Mouse (Mus musculus) stomach, postnatal 0 days (tissue): Measurements from ENCODE around the gene Commd3. TPM values are rescaled to one million over a fixed set of nuclear protein-coding genes. Genes with fewer than 3 reads are reported as not detected.
A peak's percentile ranks its signal among the peaks of the same experiment; 100 is the strongest.

Experiments
- ATAC-seq: fragments of 200-750 bp; cut with Nextera tagmentation; 2 replicates; pipeline ENCODE4 v1.8.0; 2017; ENCODE audit not compliant: low FRiP score, low TSS enrichment
- DNase-seq: peaks from one replicate; pipeline ENCODE4 v3.0.0-alpha.2; 2016; ENCODE audit warnings: low spot score
- H3K27ac ChIP-seq: fragments of 300-500 bp; sonication (generic); replicated peaks from 2 replicates; pipeline ENCODE4 v1.5.1; 2014; ENCODE audit warnings: mild to moderate bottlenecking, control low read depth
- H3K27me3 ChIP-seq: fragments of 300-500 bp; sonication (generic); 2 replicates; pipeline ENCODE4 v1.6.1; 2014; ENCODE audit warnings: low read length; ENCODE audit not compliant: control insufficient read depth, insufficient read depth
- H3K36me3 ChIP-seq: fragments of 300-500 bp; sonication (generic); 2 replicates; pipeline ENCODE4 v1.6.1; 2014; ENCODE audit warnings: low read length, mixed read lengths; ENCODE audit not compliant: control insufficient read depth, insufficient read depth
- H3K4me1 ChIP-seq: fragments of 300-500 bp; sonication (generic); replicated peaks from 2 replicates; pipeline ENCODE4 v1.6.1; 2014; ENCODE audit warnings: antibody characterized with exemption; ENCODE audit not compliant: control insufficient read depth, insufficient read depth
- H3K4me2 ChIP-seq: fragments of 300-500 bp; sonication (generic); replicated peaks from 2 replicates; pipeline ENCODE4 v1.6.1; 2014; ENCODE audit warnings: low read depth, mild to moderate bottlenecking, control low read depth, moderate library complexity
- H3K4me3 ChIP-seq: fragments of 300-500 bp; sonication (generic); 2 replicates; pipeline ENCODE4 v1.5.1; 2014; ENCODE audit warnings: low read depth, low read length, control low read depth
- H3K9ac ChIP-seq: fragments of 300-500 bp; sonication (generic); 2 replicates; pipeline ENCODE4 v1.6.1; 2014; ENCODE audit warnings: mild to moderate bottlenecking, low read length, control low read depth, mixed read lengths
- H3K9me3 ChIP-seq: fragments of 300-500 bp; sonication (generic); 2 replicates; pipeline ENCODE4 v1.6.1; 2016; ENCODE audit warnings: low read length; ENCODE audit not compliant: control insufficient read depth
- CTCF ChIP-seq: IDR thresholded peaks from 2 replicates; pipeline ENCODE4 v1.5.1; 2016; ENCODE audit warnings: antibody characterized with exemption, low read depth, mild to moderate bottlenecking, moderate library complexity
- EP300 ChIP-seq: optimal IDR thresholded peaks from 2 replicates; pipeline ENCODE3; 2016; ENCODE audit warnings: antibody characterized with exemption
- WGBS: fragments of 180-500 bp; shearing (Covaris S2); extraction: QIAGEN DNeasy Blood & Tissue Kit; methylation state at CpG from one replicate; pipeline ENCODE4 v1.1.7; 2014; 5-methylcytosine and 5-hydroxymethylcytosine counted together
- polyA plus RNA-seq: library from polyadenylated mRNA; unstranded; fragments of >200 nt; fragmentation: Nextera tagmentation; extraction: Ambion mirVana; gene quantifications from 2 replicates; pipeline ENCODE4 v1.2.1, GENCODE M21; 2015

The Commd3 gene
- polyA plus RNA-seq, 1 experiment from 2014 or later, result 169 TPM

DNA sequence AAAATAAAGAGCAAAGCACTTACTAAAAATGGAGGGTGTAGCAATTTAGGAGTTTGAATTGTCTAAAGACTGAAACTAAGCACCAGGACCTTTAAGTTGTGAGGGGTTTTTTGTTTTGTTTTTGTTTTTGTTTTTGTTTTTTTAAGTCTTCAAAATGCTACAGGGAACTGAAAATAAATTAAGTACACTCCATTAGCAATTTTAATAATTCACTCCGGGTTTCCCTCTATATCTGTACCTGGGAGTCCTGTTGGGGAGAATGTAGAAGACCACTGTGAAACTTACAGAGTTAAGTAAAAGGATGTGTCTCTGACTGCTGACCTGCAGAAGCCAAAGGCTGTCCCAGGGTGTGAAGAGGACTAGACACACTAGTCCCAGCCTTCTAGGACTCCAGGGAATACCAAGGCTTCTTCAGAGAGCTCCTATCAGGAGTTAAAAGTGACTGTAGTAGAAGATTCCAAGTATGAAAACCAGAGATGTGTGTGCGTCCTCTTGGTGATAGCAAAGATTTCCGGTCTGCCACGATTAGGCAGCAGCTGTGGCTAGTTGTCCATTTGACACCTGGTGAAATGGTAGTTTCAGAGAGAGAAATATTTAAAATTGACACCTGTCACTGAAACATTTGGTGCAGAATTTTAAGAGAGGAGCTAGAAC is 25.5 kb downstream of the Commd3 start:
- Histone ChIP-seq H3K4me1 (no peaks in the 10 kb centered on the region), H3K36me3 (no peaks in the 10 kb centered on the region), H3K4me3 (no peak overlapping the region), H3K4me2 (no peak overlapping the region), H3K9ac (no peak overlapping the region), H3K27me3 (peaks cover 10% of the 10 kb centered on the region; the same call in 1 of the 2 replicates), H3K27ac (no peak overlapping the region), H3K9me3 (no peaks in the 10 kb centered on the region)
- TF ChIP-seq CTCF (no peak), EP300 (no peak)
- no peak for DNase-seq
- ATAC-seq, result no peak
- 8% methylated on average over 4 of the region's 4 CpGs for WGBS

DNA sequence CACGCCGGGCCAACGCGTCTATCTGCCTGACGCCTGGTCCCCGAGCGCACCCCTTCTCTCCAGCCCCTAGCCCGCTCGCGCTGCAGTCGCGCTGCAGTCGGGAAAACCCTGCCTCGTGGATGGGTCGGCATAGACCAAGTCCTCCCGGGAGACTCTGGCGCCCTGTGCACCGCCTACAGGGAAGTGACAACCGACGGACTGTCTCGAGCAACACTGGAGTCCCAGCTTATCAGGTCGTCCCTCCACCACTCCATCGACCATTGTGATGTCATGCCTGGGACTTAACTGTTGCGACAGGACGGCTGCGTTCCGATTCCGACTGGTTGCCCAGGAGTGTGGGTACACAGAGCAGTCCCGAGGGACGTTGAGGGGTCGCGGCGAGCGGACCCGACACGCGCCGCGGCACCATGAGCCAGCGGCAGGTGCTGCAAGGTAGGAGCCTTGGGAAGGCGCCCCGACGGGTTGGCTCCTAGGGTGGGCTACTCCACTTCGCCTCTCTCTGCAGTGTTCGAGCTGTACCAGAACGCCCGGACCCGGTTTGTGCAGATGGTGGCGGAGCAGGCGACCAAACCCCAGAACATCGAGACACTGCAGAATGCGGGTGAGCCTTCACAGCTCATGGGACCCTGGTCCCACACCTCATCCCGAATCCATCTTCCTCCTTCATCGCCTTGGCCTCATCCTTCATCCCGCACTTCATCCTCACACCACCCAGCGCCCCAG is 26.6 kb downstream of the Commd3 start:
- TF ChIP-seq CTCF (no peak), EP300 (no peak)
- H3K4me1 ChIP-seq, result no peaks in the 10 kb centered on the region
- peaks cover 10% of the 10 kb centered on the region; the same call in 1 of the 2 replicates for H3K27me3 ChIP-seq
- peak overlapping the region; percentile 15 for H3K4me3 ChIP-seq
- H3K36me3 ChIP-seq, result no peaks in the 10 kb centered on the region
- peak overlapping the region; percentile 32; the same call in 1 of the 2 replicates for H3K4me2 ChIP-seq
- ATAC-seq, result peak; percentile 27; the same call in 1 of the 2 replicates
- 2% methylated on average over 56 of the region's 56 CpGs for WGBS
- H3K9me3 ChIP-seq, result no peaks in the 10 kb centered on the region
- H3K27ac ChIP-seq, result no peak overlapping the region
- DNase-seq, result no peak
- no peak overlapping the region for H3K9ac ChIP-seq

DNA sequence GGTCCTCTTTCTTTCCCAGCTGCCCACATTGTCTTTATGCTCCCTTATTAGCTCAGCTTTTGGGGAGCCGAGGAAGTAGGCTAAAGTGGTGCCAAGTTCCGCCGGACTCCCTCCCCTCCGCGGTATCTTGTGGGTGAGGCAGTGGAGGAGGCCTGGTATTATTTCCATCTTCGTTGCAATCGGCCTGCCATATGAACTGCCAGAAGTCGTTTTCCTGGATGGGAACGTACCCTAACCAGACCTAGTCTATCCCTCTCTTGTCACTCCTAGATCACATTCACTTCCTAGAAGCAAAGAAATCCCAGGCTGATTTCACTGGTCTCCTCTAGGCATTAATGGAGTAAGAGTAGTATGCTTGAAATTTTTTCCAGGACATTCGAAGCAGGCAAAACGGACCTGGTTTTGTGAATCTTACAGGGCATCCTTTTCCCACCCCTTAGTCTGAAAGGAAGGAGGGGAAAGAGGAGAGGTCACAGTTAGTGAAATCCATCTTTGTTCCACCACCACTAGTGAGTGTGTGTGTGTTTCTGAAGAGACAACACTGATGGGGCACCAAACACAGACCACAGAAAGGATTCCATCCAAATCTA is 27.3 kb downstream of the Commd3 start:
- Histone ChIP-seq H3K9me3 (no peaks in the 10 kb centered on the region), H3K27me3 (peaks cover 10% of the 10 kb centered on the region; the same call in 1 of the 2 replicates), H3K4me1 (no peaks in the 10 kb centered on the region), H3K4me3 (no peak overlapping the region), H3K36me3 (no peaks in the 10 kb centered on the region), H3K9ac (no peak overlapping the region), H3K4me2 (no peak overlapping the region), H3K27ac (no peak overlapping the region)
- no peak for ATAC-seq
- WGBS, result 4% methylated on average over 11 of the region's 11 CpGs
- no peak for TF ChIP-seq EP300
- no peak for TF ChIP-seq CTCF
- no peak for DNase-seq

DNA sequence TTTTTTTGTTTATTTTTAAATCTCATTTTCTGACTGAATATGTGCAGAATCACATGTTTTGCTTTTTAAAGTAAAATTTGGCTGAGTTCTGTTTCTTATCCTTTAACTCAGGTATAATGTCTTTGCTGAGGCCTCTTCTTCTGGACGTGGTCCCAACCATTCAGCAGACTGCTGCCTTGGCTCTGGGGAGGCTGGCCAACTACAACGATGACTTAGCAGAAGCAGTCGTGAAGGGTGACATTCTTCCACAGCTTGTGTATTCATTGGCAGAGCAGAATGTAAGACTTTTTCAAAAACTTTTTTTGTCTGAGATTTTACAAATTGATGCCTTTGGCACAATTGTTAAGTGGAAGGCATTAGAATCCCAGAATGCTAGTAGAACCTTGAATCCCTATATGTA is 38.2 kb downstream of the Commd3 start:
- ATAC-seq (no peak), DNase-seq (no peak)
- TF ChIP-seq EP300, result no peak
- TF ChIP-seq CTCF, result no peak
- Histone ChIP-seq H3K4me3 (no peak overlapping the region), H3K27me3 (no peaks in the 10 kb centered on the region), H3K36me3 (no peaks in the 10 kb centered on the region), H3K4me1 (no peaks in the 10 kb centered on the region), H3K9ac (no peak overlapping the region), H3K4me2 (no peak overlapping the region), H3K9me3 (no peaks in the 10 kb centered on the region), H3K27ac (no peak overlapping the region)
- 54% methylated on average over 3 of the region's 3 CpGs for WGBS

DNA sequence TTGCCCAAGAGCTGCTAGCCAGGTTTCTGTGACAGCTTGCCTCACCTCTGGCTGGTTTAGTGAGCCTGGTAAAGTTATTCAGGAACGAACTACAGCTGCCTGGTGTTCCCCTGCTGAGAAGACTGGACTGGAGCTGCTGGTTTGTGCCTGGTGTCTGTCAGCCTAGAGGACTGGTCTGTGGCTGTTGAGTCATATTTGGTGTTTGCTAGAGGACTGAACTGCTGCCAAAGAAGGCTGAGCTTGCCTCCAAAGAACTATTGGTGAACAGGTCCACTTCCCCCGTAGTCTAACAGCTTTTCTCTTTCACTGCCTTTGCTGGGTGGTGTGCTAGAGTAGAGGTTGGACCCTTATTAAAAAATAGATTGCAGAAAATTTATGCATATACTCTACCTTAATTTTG is 40.9 kb downstream of the Commd3 start:
- Histone ChIP-seq H3K27ac (no peak overlapping the region), H3K27me3 (no peaks in the 10 kb centered on the region), H3K36me3 (no peaks in the 10 kb centered on the region), H3K4me2 (no peak overlapping the region), H3K4me1 (no peaks in the 10 kb centered on the region), H3K4me3 (no peak overlapping the region), H3K9ac (no peak overlapping the region), H3K9me3 (no peaks in the 10 kb centered on the region)
- DNase-seq (no peak), ATAC-seq (no peak)
- TF ChIP-seq EP300 (no peak), CTCF (no peak)
- 59% methylated on average over 2 of the region's 2 CpGs for WGBS

DNA sequence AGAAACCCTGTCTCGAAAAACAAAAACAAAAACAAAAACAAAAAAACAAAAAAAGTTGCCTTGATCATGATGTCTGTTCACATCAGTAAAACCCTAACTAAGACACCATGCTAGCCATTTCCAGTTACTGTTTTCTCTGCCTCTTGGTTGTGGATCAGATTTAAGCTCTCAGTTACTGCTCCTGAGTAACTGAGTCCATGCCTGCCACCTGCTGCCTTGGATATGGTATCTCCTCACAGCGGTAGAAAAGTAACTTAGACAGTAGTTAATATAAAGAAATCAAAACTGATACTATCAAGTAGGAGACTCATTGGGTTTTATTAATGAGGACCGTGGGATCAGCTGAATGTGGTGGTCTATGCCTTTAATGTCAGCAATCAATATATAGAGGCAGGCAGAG is 42.2 kb downstream of the Commd3 start:
- DNase-seq, result no peak
- no peak overlapping the region for H3K9ac ChIP-seq
- H3K9me3 ChIP-seq, result no peaks in the 10 kb centered on the region
- ATAC-seq, result no peak
- no peak overlapping the region for H3K27ac ChIP-seq
- H3K4me3 ChIP-seq, result no peak overlapping the region
- H3K4me2 ChIP-seq, result no peak overlapping the region
- no peak for TF ChIP-seq CTCF
- no peak for TF ChIP-seq EP300
- H3K36me3 ChIP-seq, result no peaks in the 10 kb centered on the region
- H3K27me3 ChIP-seq, result no peaks in the 10 kb centered on the region
- WGBS, result 71% methylated on average over 3 of the region's 3 CpGs
- no peaks in the 10 kb centered on the region for H3K4me1 ChIP-seq
